Mouse (Mus musculus): Measurements from ENCODE around the gene Alkbh2. TPM values are rescaled to one million over a fixed set of nuclear protein-coding genes. Genes with fewer than 3 reads are reported as not detected.

The Alkbh2 gene
- 7.6 and 10.1 TPM in 2 replicates for polyA plus RNA-seq (2015; fragmentation: Nextera tagmentation; extraction: Ambion mirVana)

DNA sequence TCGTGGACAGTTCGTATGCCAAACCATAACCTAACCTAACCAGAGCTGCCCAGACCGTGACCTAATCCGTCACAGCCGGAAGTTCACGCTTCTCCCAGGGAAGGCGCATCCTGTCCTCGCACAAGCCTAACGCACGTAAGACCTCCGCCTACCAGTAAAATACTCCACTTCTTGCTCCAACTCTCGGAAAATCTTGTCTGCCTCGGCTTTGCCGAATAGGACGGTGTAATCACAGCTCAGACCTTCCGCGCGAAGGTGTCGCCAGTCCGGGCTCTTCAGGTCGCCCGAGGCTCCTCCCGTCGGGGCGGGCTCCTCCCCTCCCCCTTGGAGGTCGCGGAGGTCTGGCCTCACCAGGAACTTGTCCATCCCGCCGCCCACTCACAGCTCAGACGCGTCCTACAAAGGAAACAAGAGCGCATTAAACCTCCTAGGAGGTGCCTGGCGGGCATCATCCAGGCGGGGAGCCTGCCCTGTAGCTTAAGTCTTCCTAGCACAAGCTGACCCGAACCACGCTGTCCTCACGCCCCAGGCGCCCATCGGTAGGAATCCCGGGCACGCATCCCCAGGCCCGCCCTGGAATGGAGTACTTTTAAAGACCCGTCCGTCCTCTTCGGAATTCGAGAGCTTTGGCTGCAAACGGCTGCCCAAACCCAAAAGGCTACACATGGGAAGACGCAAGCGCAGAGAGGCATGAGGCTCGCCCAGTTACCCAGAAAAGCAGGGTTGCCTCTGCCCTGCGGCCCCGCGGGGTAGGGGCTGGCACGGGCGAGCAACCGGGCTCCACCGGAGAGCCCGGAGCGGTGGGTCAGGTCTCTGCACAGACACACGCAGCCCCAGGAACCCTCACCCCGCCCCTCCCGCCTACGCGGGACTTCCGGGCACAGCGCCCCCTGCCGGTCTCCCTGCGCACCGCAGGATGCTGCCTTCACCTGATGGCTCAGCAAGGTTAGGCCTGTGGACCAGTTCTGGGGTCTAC is at the start of gene Alkbh2:
Gene Alkbh2 (minus strand): TSS at position 845 of the 976 bp plus-strand sequence.
- Histone ChIP-seq H3K4me2 (ENCODE audit: low read depth, low read length) (peak within 1 kb of the TSS; percentile 94), H3K9ac (ENCODE audit: low read depth, low read length) (peak within 1 kb of the TSS; percentile 86), H3K9me3 (ENCODE audit: control insufficient read depth, low read length) (no peaks in the 10 kb centered on the region), H3K36me3 (ENCODE audit: control insufficient read depth, insufficient read depth, low read length) (peaks cover 5% of the 10 kb centered on the region; the same call in 1 of the 2 replicates), H3K27me3 (replicated peaks; ENCODE audit: control insufficient read depth, insufficient read depth, low read length) (no peaks in the 10 kb centered on the region), H3K4me3 (ENCODE audit: low read length) (peak within 1 kb of the TSS; percentile 75), H3K4me1 (ENCODE audit: control insufficient read depth, insufficient read depth, low read length) (peaks cover 22% of the 10 kb centered on the region), H3K27ac (ENCODE audit: low read length) (peak within 1 kb of the TSS; percentile 94)
- ATAC-seq, result peak; percentile 36
- under 1% methylated on average over 67 of the region's 69 CpGs for WGBS

DNA sequence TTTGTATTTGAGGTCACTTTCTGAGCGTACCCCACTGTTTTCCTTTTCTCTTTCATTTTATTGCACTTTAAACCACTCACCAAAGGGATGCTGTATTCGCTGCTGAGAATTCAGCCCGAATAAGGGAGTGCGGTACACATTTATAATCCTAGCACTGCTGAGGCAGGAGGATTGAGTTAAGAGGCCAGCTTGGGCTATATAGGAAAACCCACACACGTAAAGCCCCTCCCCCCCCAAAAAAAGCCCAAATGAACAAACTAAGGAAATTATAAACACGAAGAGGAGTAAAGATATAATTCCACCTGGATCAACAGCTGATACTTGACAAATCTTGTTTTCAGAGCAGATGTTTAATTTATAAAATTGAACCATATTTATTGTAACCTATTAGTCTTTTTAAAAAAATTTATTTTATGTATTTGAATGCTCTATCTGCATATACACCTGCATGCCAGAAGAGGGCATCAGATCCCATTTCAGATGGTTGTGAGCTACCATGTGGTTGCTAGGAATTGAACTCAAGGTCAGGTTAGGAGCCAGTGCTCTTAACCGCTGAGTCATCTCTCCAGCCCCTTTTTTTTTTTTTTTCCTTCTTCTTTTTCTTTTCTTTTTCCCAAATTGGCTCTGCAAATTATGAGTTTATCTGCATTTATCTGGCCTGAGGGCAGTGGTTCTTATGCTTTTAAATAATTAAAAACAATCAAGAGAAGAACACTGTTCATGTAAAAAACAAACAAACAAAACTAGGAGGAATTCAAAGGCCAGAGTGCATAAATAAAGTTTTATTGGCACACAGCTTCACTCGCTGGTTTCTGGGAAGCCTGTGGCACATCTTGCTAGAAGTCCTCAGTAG is 48.8 kb upstream of the Alkbh2 start:
- no peaks in the 10 kb centered on the region for H3K9me3 ChIP-seq (ENCODE audit: control insufficient read depth, low read length)
- no peaks in the 10 kb centered on the region for H3K27me3 ChIP-seq (replicated peaks; ENCODE audit: control insufficient read depth, insufficient read depth, low read length)
- 59% methylated on average over 8 of the region's 8 CpGs for WGBS
- H3K4me1 ChIP-seq (ENCODE audit: control insufficient read depth, insufficient read depth, low read length), result peaks cover 4% of the 10 kb centered on the region
- H3K9ac ChIP-seq (ENCODE audit: low read depth, low read length), result peak overlapping the region; percentile 71; the same call in 1 of the 2 replicates
- H3K27ac ChIP-seq (ENCODE audit: low read length), result no peak overlapping the region
- no peaks in the 10 kb centered on the region for H3K36me3 ChIP-seq (ENCODE audit: control insufficient read depth, insufficient read depth, low read length)
- peak overlapping the region; percentile 93 for H3K4me2 ChIP-seq (ENCODE audit: low read depth, low read length)
- no peak for ATAC-seq
- H3K4me3 ChIP-seq (ENCODE audit: low read length), result peak overlapping the region; percentile 65; the same call in 1 of the 2 replicates

DNA sequence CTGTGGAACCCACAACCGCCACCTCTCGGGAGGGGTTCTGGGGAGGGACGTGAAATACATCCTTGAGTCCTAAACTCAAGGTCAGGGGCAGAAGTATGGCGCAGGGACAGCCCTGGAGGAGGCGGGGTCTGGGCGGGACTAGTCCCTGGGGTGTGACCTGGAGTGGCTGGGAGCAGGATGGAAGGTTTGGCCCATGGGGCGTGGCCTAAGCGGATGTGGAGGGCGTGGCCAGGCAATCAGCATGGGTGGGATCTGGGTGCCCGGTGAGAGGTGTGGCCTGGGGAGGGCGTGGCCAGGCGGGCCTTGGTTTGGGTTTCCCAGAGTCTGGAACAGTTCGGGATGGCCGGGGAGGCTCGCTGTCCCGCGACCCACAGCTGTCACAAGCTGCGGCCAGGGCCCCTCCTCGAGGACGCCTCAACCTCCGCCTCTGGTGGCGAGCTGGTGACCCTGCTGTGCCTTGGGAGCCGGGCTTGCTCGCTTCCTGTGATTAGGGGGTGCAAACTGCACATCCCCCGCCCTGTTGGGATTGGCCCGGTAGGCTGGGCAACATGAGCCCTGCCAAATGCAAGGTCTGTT is 47.7 kb upstream of the Alkbh2 start:
- Histone ChIP-seq H3K9me3 (ENCODE audit: control insufficient read depth, low read length) (no peaks in the 10 kb centered on the region), H3K36me3 (ENCODE audit: control insufficient read depth, insufficient read depth, low read length) (no peaks in the 10 kb centered on the region), H3K9ac (ENCODE audit: low read depth, low read length) (peak overlapping the region; percentile 71), H3K4me2 (ENCODE audit: low read depth, low read length) (peak overlapping the region; percentile 93), H3K4me1 (ENCODE audit: control insufficient read depth, insufficient read depth, low read length) (peaks cover 4% of the 10 kb centered on the region), H3K4me3 (ENCODE audit: low read length) (peak overlapping the region; percentile 65), H3K27me3 (replicated peaks; ENCODE audit: control insufficient read depth, insufficient read depth, low read length) (no peaks in the 10 kb centered on the region), H3K27ac (ENCODE audit: low read length) (peak overlapping the region; percentile 72)
- WGBS, result under 1% methylated on average over 26 of the region's 26 CpGs
- ATAC-seq, result peak; percentile 96

DNA sequence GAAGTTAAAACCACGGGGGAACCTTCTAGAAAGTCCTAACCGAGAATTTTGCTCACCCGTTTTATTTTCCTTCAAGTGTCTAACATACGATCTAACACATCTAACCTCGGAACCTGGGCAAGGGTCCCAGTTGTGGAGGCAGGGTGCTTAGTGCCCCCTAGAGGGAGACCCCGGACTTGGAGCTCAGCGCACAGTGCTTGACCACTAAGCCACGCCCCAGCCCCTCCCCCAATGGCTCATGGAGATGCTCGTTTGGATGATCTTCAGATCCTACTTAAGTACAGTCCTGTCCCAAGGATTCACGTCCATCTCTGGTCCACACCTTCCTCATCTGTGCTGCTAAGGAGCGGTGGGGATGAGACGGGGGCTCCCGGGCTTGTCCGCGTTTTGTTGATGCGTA is 46.6 kb upstream of the Alkbh2 start:
- H3K36me3 ChIP-seq (ENCODE audit: control insufficient read depth, insufficient read depth, low read length), result no peaks in the 10 kb centered on the region
- H3K4me1 ChIP-seq (ENCODE audit: control insufficient read depth, insufficient read depth, low read length), result peaks cover 4% of the 10 kb centered on the region
- WGBS, result 15% methylated on average over 16 of the region's 16 CpGs
- H3K9me3 ChIP-seq (ENCODE audit: control insufficient read depth, low read length), result no peaks in the 10 kb centered on the region
- H3K27me3 ChIP-seq (replicated peaks; ENCODE audit: control insufficient read depth, insufficient read depth, low read length), result no peaks in the 10 kb centered on the region
- H3K9ac ChIP-seq (ENCODE audit: low read depth, low read length), result no peak overlapping the region
- H3K4me2 ChIP-seq (ENCODE audit: low read depth, low read length), result peak overlapping the region; percentile 18; the same call in 1 of the 2 replicates
- no peak overlapping the region for H3K27ac ChIP-seq (ENCODE audit: low read length)
- no peak for ATAC-seq
- no peak overlapping the region for H3K4me3 ChIP-seq (ENCODE audit: low read length)

DNA sequence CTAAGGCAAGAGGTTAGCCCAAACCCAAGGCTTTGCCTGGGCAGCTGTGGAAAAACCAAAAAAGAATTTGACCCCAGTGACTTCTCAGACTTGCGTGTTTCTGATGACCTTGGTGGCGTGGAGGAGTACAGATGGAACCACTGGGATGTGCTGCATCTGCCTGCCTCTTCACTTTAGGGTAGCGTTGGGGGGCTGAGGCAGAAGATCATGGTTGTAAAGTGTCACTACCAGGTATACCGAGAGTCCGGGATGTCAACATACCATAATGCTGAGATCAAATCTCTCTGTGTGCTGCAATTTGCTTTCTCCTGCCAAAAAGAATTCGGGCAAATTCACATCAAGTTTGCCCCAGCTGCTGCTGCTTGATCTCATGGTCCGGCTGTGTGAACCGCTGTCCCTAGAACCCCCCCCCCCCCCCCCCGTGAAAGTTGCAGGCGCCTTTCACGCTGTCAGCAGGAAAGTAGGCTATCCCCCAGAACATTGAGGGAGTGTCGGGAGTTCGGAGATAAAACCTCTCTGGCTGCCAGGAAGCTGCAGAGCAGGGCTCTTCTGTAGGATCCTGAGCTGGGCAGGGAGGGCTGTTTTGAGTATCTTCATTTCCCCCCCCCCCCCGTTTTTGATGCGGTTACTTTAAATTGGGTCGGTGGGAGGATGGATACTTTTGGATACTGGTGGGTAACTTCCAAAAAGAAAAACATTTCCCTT is 46.0 kb upstream of the Alkbh2 start:
- H3K9me3 ChIP-seq (ENCODE audit: control insufficient read depth, low read length), result no peaks in the 10 kb centered on the region
- peaks cover 4% of the 10 kb centered on the region for H3K4me1 ChIP-seq (ENCODE audit: control insufficient read depth, insufficient read depth, low read length)
- no peak overlapping the region for H3K9ac ChIP-seq (ENCODE audit: low read depth, low read length)
- H3K27me3 ChIP-seq (replicated peaks; ENCODE audit: control insufficient read depth, insufficient read depth, low read length), result no peaks in the 10 kb centered on the region
- no peaks in the 10 kb centered on the region for H3K36me3 ChIP-seq (ENCODE audit: control insufficient read depth, insufficient read depth, low read length)
- no peak overlapping the region for H3K4me3 ChIP-seq (ENCODE audit: low read length)
- ATAC-seq, result no peak
- H3K4me2 ChIP-seq (ENCODE audit: low read depth, low read length), result peak overlapping the region; percentile 18
- 20% methylated on average over 16 of the region's 16 CpGs for WGBS
- no peak overlapping the region for H3K27ac ChIP-seq (ENCODE audit: low read length)

DNA sequence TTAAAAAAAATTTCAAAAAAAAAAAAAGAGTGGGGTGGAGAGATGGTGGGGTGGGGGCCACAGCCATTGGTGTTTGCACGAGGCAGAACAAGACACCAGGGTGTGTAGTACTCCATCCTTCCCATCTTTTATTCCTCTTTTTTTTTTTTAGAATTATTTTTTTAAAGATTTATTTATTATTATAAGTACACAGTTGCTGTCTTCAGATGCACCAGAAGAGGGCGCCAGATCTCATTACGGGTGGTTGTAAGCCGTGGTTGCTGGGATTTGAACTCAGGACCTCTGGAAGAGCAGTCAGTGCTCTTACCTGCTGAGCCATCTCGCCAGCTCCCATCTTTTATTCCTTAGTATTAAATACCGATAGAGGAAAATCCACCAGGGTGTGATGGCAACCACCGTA is 45.4 kb upstream of the Alkbh2 start:
- ATAC-seq, result no peak

DNA sequence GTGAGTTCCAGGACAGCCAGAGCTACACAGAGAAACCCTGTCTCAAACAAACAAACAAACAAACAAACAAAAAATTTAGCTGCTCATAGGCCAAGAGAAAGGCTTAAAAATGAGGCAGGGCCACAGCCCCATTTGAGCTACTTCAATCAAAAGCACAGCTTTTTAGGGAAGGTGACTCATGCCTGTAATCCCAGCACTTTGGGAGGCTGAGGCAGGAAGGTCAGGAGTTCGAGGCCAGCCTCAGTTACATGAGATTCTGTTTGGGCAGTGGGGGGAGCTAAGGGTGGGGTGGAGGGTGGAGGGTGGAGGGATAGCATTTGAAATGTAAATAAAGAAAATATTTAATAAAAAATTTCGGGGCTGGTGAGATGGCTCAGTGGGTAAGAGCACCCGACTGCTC is 44.9 kb upstream of the Alkbh2 start:
- Histone ChIP-seq H3K9me3 (ENCODE audit: control insufficient read depth, low read length) (no peaks in the 10 kb centered on the region), H3K4me2 (ENCODE audit: low read depth, low read length) (no peak overlapping the region)

More for the DNA sequence above, 45.4 kb upstream of the Alkbh2 start:
- H3K27ac ChIP-seq (ENCODE audit: low read length), result no peak overlapping the region
- H3K9ac ChIP-seq (ENCODE audit: low read depth, low read length), result no peak overlapping the region
- H3K4me1 ChIP-seq (ENCODE audit: control insufficient read depth, insufficient read depth, low read length), result peaks cover 4% of the 10 kb centered on the region
- H3K9me3 ChIP-seq (ENCODE audit: control insufficient read depth, low read length), result no peaks in the 10 kb centered on the region
- 76% methylated on average over 7 of the region's 7 CpGs for WGBS
- H3K27me3 ChIP-seq (replicated peaks; ENCODE audit: control insufficient read depth, insufficient read depth, low read length), result no peaks in the 10 kb centered on the region
- H3K36me3 ChIP-seq (ENCODE audit: control insufficient read depth, insufficient read depth, low read length), result no peaks in the 10 kb centered on the region
- no peak overlapping the region for H3K4me3 ChIP-seq (ENCODE audit: low read length)
- no peak overlapping the region for H3K4me2 ChIP-seq (ENCODE audit: low read depth, low read length)

DNA sequence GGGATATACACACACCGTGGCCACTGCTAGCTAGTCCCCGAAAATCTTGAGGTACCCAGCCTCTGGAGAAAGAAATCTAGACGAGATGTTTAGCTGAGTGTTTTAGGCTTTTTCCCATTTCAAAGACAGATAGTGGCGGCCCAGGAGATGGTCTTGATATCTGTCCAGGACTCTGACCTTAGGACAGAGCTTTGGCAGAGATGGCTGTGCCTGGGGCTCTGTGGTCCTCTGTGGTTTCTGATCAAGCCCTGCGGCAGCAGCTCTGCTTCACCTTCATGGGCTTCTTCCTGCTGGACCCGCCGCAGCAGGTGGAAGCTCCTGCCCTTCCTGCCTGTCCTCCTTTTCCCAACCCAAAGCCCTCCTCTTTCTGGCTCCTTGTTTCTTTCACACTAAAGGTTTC is 42.3 kb upstream of the Alkbh2 start:
- no peak overlapping the region for H3K9ac ChIP-seq (ENCODE audit: low read depth, low read length)
- no peaks in the 10 kb centered on the region for H3K36me3 ChIP-seq (ENCODE audit: control insufficient read depth, insufficient read depth, low read length)
- no peaks in the 10 kb centered on the region for H3K4me1 ChIP-seq (ENCODE audit: control insufficient read depth, insufficient read depth, low read length)
- no peak overlapping the region for H3K27ac ChIP-seq (ENCODE audit: low read length)
- no peak overlapping the region for H3K4me3 ChIP-seq (ENCODE audit: low read length)
- no peak for ATAC-seq
- 83% methylated on average over 7 of the region's 7 CpGs for WGBS
- no peaks in the 10 kb centered on the region for H3K27me3 ChIP-seq (replicated peaks; ENCODE audit: control insufficient read depth, insufficient read depth, low read length)
- H3K4me2 ChIP-seq (ENCODE audit: low read depth, low read length), result no peak overlapping the region
- no peaks in the 10 kb centered on the region for H3K9me3 ChIP-seq (ENCODE audit: control insufficient read depth, low read length)

More for the DNA sequence above, 44.9 kb upstream of the Alkbh2 start:
- Histone ChIP-seq H3K36me3 (ENCODE audit: control insufficient read depth, insufficient read depth, low read length) (no peaks in the 10 kb centered on the region), H3K27me3 (replicated peaks; ENCODE audit: control insufficient read depth, insufficient read depth, low read length) (no peaks in the 10 kb centered on the region), H3K4me1 (ENCODE audit: control insufficient read depth, insufficient read depth, low read length) (peaks cover 4% of the 10 kb centered on the region), H3K9ac (ENCODE audit: low read depth, low read length) (no peak overlapping the region), H3K27ac (ENCODE audit: low read length) (no peak overlapping the region), H3K4me3 (ENCODE audit: low read length) (no peak overlapping the region)
- WGBS, result 85% methylated on average over 3 of the region's 3 CpGs
- no peak for ATAC-seq
